Mouse (Mus musculus): ENCODE measurements at regions not wholly inside any gene's neighbourhood (a gene's known extent, or its start where the extent isn't known, plus 50 kb on each side); places are given as distances from the start of the nearest gene placed in this dataset.
A peak's percentile ranks its signal among the peaks of the same experiment; 100 is the strongest.

GRCm38 (mm10) chr13:78631609-78632008, 432.1 kb upstream of the Nr2f1 start:
- DNase-seq (ENCODE audit: low spot score) (no peak), ATAC-seq (ENCODE audit: low FRiP score, low read depth) (no peak)
- Histone ChIP-seq H3K9me3 (ENCODE audit: control insufficient read depth, low read length) (no peaks in the 10 kb centered on the region), H3K36me3 (ENCODE audit: control insufficient read depth, insufficient read depth, low read length) (no peaks in the 10 kb centered on the region), H3K4me3 (replicated peaks; ENCODE audit: low read length) (no peak overlapping the region), H3K27me3 (ENCODE audit: control insufficient read depth, insufficient read depth, low read length) (no peaks in the 10 kb centered on the region), H3K4me2 (replicated peaks; ENCODE audit: low read depth, low read length, severe bottlenecking) (no peak overlapping the region), H3K4me1 (ENCODE audit: control insufficient read depth, insufficient read depth, low read length) (no peaks in the 10 kb centered on the region; the same call in 1 of the 2 replicates), H3K27ac (replicated peaks; ENCODE audit: low read depth, low read length) (no peak overlapping the region), H3K9ac (ENCODE audit: low read depth, low read length, severe bottlenecking) (no peak overlapping the region)
- TF ChIP-seq POLR2A (IDR thresholded peaks at IDR 0.05; ENCODE audit: borderline replicate concordance, extremely low read depth, insufficient read depth, insufficient read length), result no peak
- 87% methylated on average over 2 of the region's 2 CpGs for WGBS

- H3K9me3 ChIP-seq (ENCODE audit: control insufficient read depth, low read length), result no peaks in the 10 kb centered on the region
- TF ChIP-seq POLR2A (IDR thresholded peaks at IDR 0.05; ENCODE audit: borderline replicate concordance, extremely low read depth, insufficient read depth, insufficient read length), result no peak
- H3K9ac ChIP-seq (ENCODE audit: low read depth, low read length, severe bottlenecking), result no peak overlapping the region
- no peak overlapping the region for H3K27ac ChIP-seq (replicated peaks; ENCODE audit: low read depth, low read length)
- H3K27me3 ChIP-seq (ENCODE audit: control insufficient read depth, insufficient read depth, low read length), result no peaks in the 10 kb centered on the region
- H3K4me1 ChIP-seq (ENCODE audit: control insufficient read depth, insufficient read depth, low read length), result peaks cover 2% of the 10 kb centered on the region; the same call in 1 of the 2 replicates
- no peaks in the 10 kb centered on the region for H3K36me3 ChIP-seq (ENCODE audit: control insufficient read depth, insufficient read depth, low read length)
- 20% methylated on average over 10 of the region's 10 CpGs for WGBS
- ATAC-seq (ENCODE audit: low FRiP score, low read depth), result peak; percentile 65; the same call in 1 of the 2 replicates
- H3K4me3 ChIP-seq (replicated peaks; ENCODE audit: low read length), result no peak overlapping the region
- peak overlapping the region; percentile 32; the same call in 1 of the 2 replicates for H3K4me2 ChIP-seq (replicated peaks; ENCODE audit: low read depth, low read length, severe bottlenecking)
- peak; percentile 61 for DNase-seq (ENCODE audit: low spot score)
These were observed 429.6 kb upstream of the Nr2f1 start for GRCm38 (mm10) chr13:78629041-78629727.

- DNase-seq (ENCODE audit: low spot score) (no peak), ATAC-seq (ENCODE audit: low FRiP score, low read depth) (no peak)
- WGBS, result 27% methylated on average over 2 of the region's 2 CpGs
- Histone ChIP-seq H3K9ac (ENCODE audit: low read depth, low read length, severe bottlenecking) (no peak overlapping the region), H3K36me3 (ENCODE audit: control insufficient read depth, insufficient read depth, low read length) (no peaks in the 10 kb centered on the region), H3K27ac (replicated peaks; ENCODE audit: low read depth, low read length) (no peak overlapping the region), H3K4me1 (ENCODE audit: control insufficient read depth, insufficient read depth, low read length) (peaks cover 2% of the 10 kb centered on the region; the same call in 1 of the 2 replicates), H3K4me2 (replicated peaks; ENCODE audit: low read depth, low read length, severe bottlenecking) (no peak overlapping the region), H3K4me3 (replicated peaks; ENCODE audit: low read length) (no peak overlapping the region), H3K9me3 (ENCODE audit: control insufficient read depth, low read length) (no peaks in the 10 kb centered on the region), H3K27me3 (ENCODE audit: control insufficient read depth, insufficient read depth, low read length) (no peaks in the 10 kb centered on the region)
- no peak for TF ChIP-seq POLR2A (IDR thresholded peaks at IDR 0.05; ENCODE audit: borderline replicate concordance, extremely low read depth, insufficient read depth, insufficient read length)
These were observed 424.1 kb upstream of the Nr2f1 start for GRCm38 (mm10) chr13:78623652-78624051.

GRCm38 (mm10) chr13:78602861-78603211, 403.3 kb upstream of the Nr2f1 start:
- 59% methylated on average over 1 of the region's 1 CpGs for WGBS
- Histone ChIP-seq H3K4me2 (replicated peaks; ENCODE audit: low read depth, low read length, severe bottlenecking) (no peak overlapping the region), H3K27me3 (ENCODE audit: control insufficient read depth, insufficient read depth, low read length) (no peaks in the 10 kb centered on the region), H3K4me3 (replicated peaks; ENCODE audit: low read length) (no peak overlapping the region), H3K27ac (replicated peaks; ENCODE audit: low read depth, low read length) (no peak overlapping the region), H3K4me1 (ENCODE audit: control insufficient read depth, insufficient read depth, low read length) (no peaks in the 10 kb centered on the region), H3K36me3 (ENCODE audit: control insufficient read depth, insufficient read depth, low read length) (no peaks in the 10 kb centered on the region), H3K9me3 (ENCODE audit: control insufficient read depth, low read length) (no peaks in the 10 kb centered on the region), H3K9ac (ENCODE audit: low read depth, low read length, severe bottlenecking) (no peak overlapping the region)
- ATAC-seq (ENCODE audit: low FRiP score, low read depth) (no peak), DNase-seq (ENCODE audit: low spot score) (no peak)
- TF ChIP-seq POLR2A (IDR thresholded peaks at IDR 0.05; ENCODE audit: borderline replicate concordance, extremely low read depth, insufficient read depth, insufficient read length), result no peak

DNA sequence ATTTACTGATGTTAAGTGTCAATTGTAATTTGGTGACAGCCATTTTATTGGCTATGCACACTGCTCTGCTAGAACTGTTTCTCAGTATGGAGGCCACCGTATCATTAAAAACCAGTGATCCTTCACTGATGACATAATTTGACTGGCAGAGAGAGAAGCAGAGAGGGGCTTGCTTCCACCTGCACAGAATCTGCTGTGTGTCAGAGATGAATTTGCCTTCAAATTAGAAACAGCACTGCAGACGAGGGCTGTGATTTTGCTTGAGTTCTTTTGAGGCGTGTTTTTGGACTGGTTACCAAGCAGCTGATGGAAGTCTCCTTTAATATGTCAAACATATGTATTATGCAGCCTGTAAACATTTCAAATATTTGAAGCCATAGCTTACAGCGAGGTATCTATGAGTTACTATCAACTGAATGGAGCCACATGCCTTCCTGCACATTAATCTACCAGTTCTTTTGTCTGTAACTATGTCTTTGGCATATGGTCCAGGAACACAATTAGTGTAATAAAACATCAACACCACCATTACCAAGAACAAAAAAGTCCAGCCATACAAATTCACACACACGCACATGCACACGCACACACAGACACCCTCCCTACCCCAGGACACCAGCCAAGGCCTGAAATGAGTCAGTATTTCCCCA, 402.8 kb upstream of the Nr2f1 start:
- no peaks in the 10 kb centered on the region for H3K27me3 ChIP-seq (ENCODE audit: control insufficient read depth, insufficient read depth, low read length)
- H3K36me3 ChIP-seq (ENCODE audit: control insufficient read depth, insufficient read depth, low read length), result no peaks in the 10 kb centered on the region
- H3K4me2 ChIP-seq (replicated peaks; ENCODE audit: low read depth, low read length, severe bottlenecking), result no peak overlapping the region
- WGBS, result 40% methylated on average over 6 of the region's 6 CpGs
- H3K27ac ChIP-seq (replicated peaks; ENCODE audit: low read depth, low read length), result no peak overlapping the region
- H3K4me3 ChIP-seq (replicated peaks; ENCODE audit: low read length), result no peak overlapping the region
- no peak overlapping the region for H3K9ac ChIP-seq (ENCODE audit: low read depth, low read length, severe bottlenecking)
- no peak for TF ChIP-seq POLR2A (IDR thresholded peaks at IDR 0.05; ENCODE audit: borderline replicate concordance, extremely low read depth, insufficient read depth, insufficient read length)
- ATAC-seq (ENCODE audit: low FRiP score, low read depth) (no peak), DNase-seq (ENCODE audit: low spot score) (no peak)
- H3K4me1 ChIP-seq (ENCODE audit: control insufficient read depth, insufficient read depth, low read length), result no peaks in the 10 kb centered on the region
- H3K9me3 ChIP-seq (ENCODE audit: control insufficient read depth, low read length), result no peaks in the 10 kb centered on the region

All from limb, embryonic 14.5 days (tissue).